Mouse (Mus musculus) macrophage (primary cell): ENCODE measurements at regions not wholly inside any gene's neighbourhood (a gene's known extent, or its start where the extent isn't known, plus 50 kb on each side); places are given as distances from the start of the nearest gene placed in this dataset.

Experiments used
- H3K27ac ChIP-seq: fragments of 350-480 bp; formaldehyde crosslinking; 2 replicates; pipeline ENCODE4 v1.9.0; 2021
- H3K36me3 ChIP-seq: fragments of 350-480 bp; formaldehyde crosslinking; 2 replicates; pipeline ENCODE4 v1.9.0; 2021; ENCODE audit errors: inconsistent target
- H3K4me3 ChIP-seq: fragments of 350-480 bp; formaldehyde crosslinking; 2 replicates; pipeline ENCODE4 v1.9.0; 2021; ENCODE audit errors: inconsistent target
- H3K79me2 ChIP-seq: fragments of 350-480 bp; formaldehyde crosslinking; 2 replicates; pipeline ENCODE4 v1.9.0; 2021; ENCODE audit errors: inconsistent target
- WGBS: methylation state at CpG from one replicate; pipeline ENCODE4 v1.1.7; 2026; ENCODE audit warnings: inconsistent platforms; ENCODE audit not compliant: missing documents; 5-methylcytosine and 5-hydroxymethylcytosine counted together

GRCm38 (mm10) chr3:9152256-9152655 is 457.6 kb downstream of the Zfp704 start:
- 8% methylated on average over 1 of the region's 1 CpGs for WGBS
- no peaks in the 10 kb centered on the region for H3K36me3 ChIP-seq

GRCm38 (mm10) chr3:9151590-9151989 is 458.3 kb downstream of the Zfp704 start:
- Histone ChIP-seq H3K4me3 (no peak overlapping the region), H3K36me3 (no peaks in the 10 kb centered on the region), H3K79me2 (no peaks in the 10 kb centered on the region), H3K27ac (no peak overlapping the region)
- WGBS = 46% methylated on average over 2 of the region's 2 CpGs

More at GRCm38 (mm10) chr3:9152256-9152655, 457.6 kb downstream of the Zfp704 start:
- no peak overlapping the region for H3K27ac ChIP-seq
- H3K79me2 ChIP-seq = no peaks in the 10 kb centered on the region
- no peak overlapping the region for H3K4me3 ChIP-seq

GRCm38 (mm10) chr3:9148605-9149004 is 461.3 kb downstream of the Zfp704 start:
- 9% methylated on average over 5 of the region's 5 CpGs for WGBS
- no peak overlapping the region for H3K4me3 ChIP-seq
- H3K79me2 ChIP-seq = no peaks in the 10 kb centered on the region
- H3K36me3 ChIP-seq = no peaks in the 10 kb centered on the region
- no peak overlapping the region for H3K27ac ChIP-seq

GRCm38 (mm10) chr3:9146481-9146880 is 463.4 kb downstream of the Zfp704 start:
- Histone ChIP-seq H3K79me2 (no peaks in the 10 kb centered on the region), H3K27ac (no peak overlapping the region), H3K4me3 (no peak overlapping the region), H3K36me3 (no peaks in the 10 kb centered on the region)
- 82% methylated on average over 6 of the region's 6 CpGs for WGBS

- no peaks in the 10 kb centered on the region for H3K36me3 ChIP-seq
- 83% methylated on average over 7 of the region's 7 CpGs for WGBS
- H3K79me2 ChIP-seq = no peaks in the 10 kb centered on the region
- no peak overlapping the region for H3K4me3 ChIP-seq
- H3K27ac ChIP-seq = no peak overlapping the region
Measured at GRCm38 (mm10) chr3:9145612-9146011, 464.3 kb downstream of the Zfp704 start.

- no peaks in the 10 kb centered on the region for H3K79me2 ChIP-seq
- H3K27ac ChIP-seq = no peak overlapping the region
- no peaks in the 10 kb centered on the region for H3K36me3 ChIP-seq
- 89% methylated on average over 5 of the region's 5 CpGs for WGBS
- H3K4me3 ChIP-seq = no peak overlapping the region
Measured at GRCm38 (mm10) chr3:9141836-9142235, 468.0 kb downstream of the Zfp704 start.

- H3K4me3 ChIP-seq = no peak overlapping the region
- WGBS = 96% methylated on average over 22 of the region's 22 CpGs
- H3K27ac ChIP-seq = no peak overlapping the region
- H3K79me2 ChIP-seq = no peaks in the 10 kb centered on the region
- no peaks in the 10 kb centered on the region for H3K36me3 ChIP-seq
Measured at GRCm38 (mm10) chr3:9137131-9137874, 472.6 kb downstream of the Zfp704 start.

GRCm38 (mm10) chr3:9133991-9134390 is 475.9 kb downstream of the Zfp704 start:
- WGBS = 83% methylated on average over 12 of the region's 12 CpGs
- no peaks in the 10 kb centered on the region for H3K79me2 ChIP-seq
- no peak overlapping the region for H3K27ac ChIP-seq
- H3K4me3 ChIP-seq = no peak overlapping the region
- H3K36me3 ChIP-seq = no peaks in the 10 kb centered on the region

- Histone ChIP-seq H3K36me3 (no peaks in the 10 kb centered on the region), H3K27ac (no peak overlapping the region), H3K79me2 (no peaks in the 10 kb centered on the region), H3K4me3 (no peak overlapping the region)
- 58% methylated on average over 12 of the region's 12 CpGs for WGBS
Measured at GRCm38 (mm10) chr3:9132104-9132751, 477.7 kb downstream of the Zfp704 start.

- WGBS = 93% methylated on average over 4 of the region's 4 CpGs
Measured at GRCm38 (mm10) chr3:9131366-9131765, 478.5 kb downstream of the Zfp704 start.

GRCm38 (mm10) chr3:9128407-9128806 is 481.5 kb downstream of the Zfp704 start:
- no peak overlapping the region for H3K4me3 ChIP-seq
- WGBS = 62% methylated on average over 2 of the region's 4 CpGs
- H3K36me3 ChIP-seq = no peaks in the 10 kb centered on the region
- no peaks in the 10 kb centered on the region for H3K79me2 ChIP-seq
- no peak overlapping the region for H3K27ac ChIP-seq

More at GRCm38 (mm10) chr3:9131366-9131765, 478.5 kb downstream of the Zfp704 start:
- Histone ChIP-seq H3K79me2 (no peaks in the 10 kb centered on the region), H3K27ac (no peak overlapping the region), H3K4me3 (no peak overlapping the region), H3K36me3 (no peaks in the 10 kb centered on the region)

GRCm38 (mm10) chr3:9123079-9123478 is 486.8 kb downstream of the Zfp704 start:
- H3K4me3 ChIP-seq = no peak overlapping the region
- H3K27ac ChIP-seq = no peak overlapping the region
- H3K79me2 ChIP-seq = no peaks in the 10 kb centered on the region
- no peaks in the 10 kb centered on the region for H3K36me3 ChIP-seq
- 75% methylated on average over 5 of the region's 5 CpGs for WGBS

GRCm38 (mm10) chr3:9117913-9118312 is 492.0 kb downstream of the Zfp704 start:
- Histone ChIP-seq H3K27ac (no peak overlapping the region), H3K79me2 (no peaks in the 10 kb centered on the region), H3K4me3 (no peak overlapping the region), H3K36me3 (no peaks in the 10 kb centered on the region)
- WGBS = 93% methylated on average over 3 of the region's 3 CpGs

GRCm38 (mm10) chr3:9113410-9113809 is 496.5 kb downstream of the Zfp704 start:
- Histone ChIP-seq H3K4me3 (no peak overlapping the region), H3K79me2 (no peaks in the 10 kb centered on the region), H3K27ac (no peak overlapping the region), H3K36me3 (no peaks in the 10 kb centered on the region)
- WGBS = 92% methylated on average over 5 of the region's 5 CpGs

- Histone ChIP-seq H3K4me3 (no peak overlapping the region), H3K27ac (no peak overlapping the region), H3K36me3 (no peaks in the 10 kb centered on the region), H3K79me2 (no peaks in the 10 kb centered on the region)
- 97% methylated on average over 11 of the region's 11 CpGs for WGBS
Measured at GRCm38 (mm10) chr3:9110741-9111140, 499.1 kb downstream of the Zfp704 start.
